Mouse (Mus musculus) ES-E14 (cell line): ENCODE measurements around the gene Gsdma. TPM values are rescaled to one million over a fixed set of nuclear protein-coding genes. Genes with fewer than 3 reads are reported as not detected.

Experiments used
- DNase-seq: peaks from one replicate; pipeline ENCODE4 v3.0.0-alpha.2; 2013; ENCODE audit warnings: low read depth, low spot score
- H3K27ac ChIP-seq: 2 replicates; pipeline ENCODE4 v1.5.1; 2012; ENCODE audit warnings: low read depth, mild to moderate bottlenecking, low read length, moderate library complexity, mixed read lengths; ENCODE audit not compliant: poor library complexity, insufficient read depth, severe bottlenecking
- H3K36me3 ChIP-seq: 2 replicates; pipeline ENCODE4 v1.6.1; 2012; ENCODE audit warnings: mild to moderate bottlenecking, low read length, moderate library complexity, mixed read lengths; ENCODE audit not compliant: control insufficient read depth, poor library complexity, insufficient read depth, severe bottlenecking
- H3K4me1 ChIP-seq, 2 experiments: fragments of 150-350 bp in 1 of 2; sonication (generic) in 1 of 2; 2 replicates each; pipeline ENCODE4 v1.6.1; 2012; ENCODE audit warnings: low read length in 2 of 2, mild to moderate bottlenecking in 1 of 2, mixed read lengths in 1 of 2; ENCODE audit not compliant: control insufficient read depth in 2 of 2, insufficient read depth in 2 of 2, poor library complexity in 1 of 2
- H3K4me3 ChIP-seq, 2 experiments: fragments of 150-350 bp in 1 of 2; sonication (generic) in 1 of 2; 2 replicates each; pipeline ENCODE4 v1.5.1; 2012; ENCODE audit warnings: low read length in 2 of 2, low read depth in 1 of 2, mild to moderate bottlenecking in 1 of 2, mixed read lengths in 1 of 2; ENCODE audit not compliant: insufficient read depth in 1 of 2, poor library complexity in 1 of 2, severe bottlenecking in 1 of 2
- H3K9ac ChIP-seq: 2 replicates; pipeline ENCODE4 v1.6.1; 2012; ENCODE audit warnings: low read depth, mild to moderate bottlenecking, low read length, mixed read lengths; ENCODE audit not compliant: poor library complexity, insufficient read depth, severe bottlenecking
- H3K9me3 ChIP-seq: fragments of 150-350 bp; sonication (generic); 2 replicates; pipeline ENCODE4 v1.6.1; 2012; ENCODE audit warnings: low read depth, mild to moderate bottlenecking, low read length; ENCODE audit not compliant: control insufficient read depth, insufficient read depth
- CHD2 ChIP-seq: IDR thresholded peaks from 2 replicates; pipeline ENCODE4 v1.6.1; 2014; ENCODE audit warnings: mild to moderate bottlenecking, low read depth, low read length, inconsistent platforms
- HCFC1 ChIP-seq: IDR thresholded peaks from 2 replicates; pipeline ENCODE4 v1.6.1; 2012; ENCODE audit warnings: low read length, inconsistent platforms, borderline replicate concordance; ENCODE audit not compliant: insufficient read depth
- MAFK ChIP-seq: IDR thresholded peaks from 2 replicates; pipeline ENCODE4 v1.6.1; 2014; ENCODE audit warnings: mild to moderate bottlenecking, low read depth, low read length, inconsistent platforms; ENCODE audit not compliant: insufficient read depth
- ZC3H11A ChIP-seq: IDR thresholded peaks from 2 replicates; pipeline ENCODE4 v1.6.1; 2012; ENCODE audit warnings: low read depth, mild to moderate bottlenecking, inconsistent platforms, low read length, borderline replicate concordance
- ZNF384 ChIP-seq: IDR thresholded peaks from 2 replicates; pipeline ENCODE4 v1.6.1; 2012; ENCODE audit warnings: low read depth, low read length, inconsistent platforms
- in situ Hi-C, 2 experiments: fragments of 600-800 bp; cut with MboI; formaldehyde crosslinking; loops; one replicate each; pipeline ENCODE4 v1.15.1; 2025; ENCODE audit warnings: low sequenced_read_pairs in 2 of 2, inconsistent platforms in 1 of 2; ENCODE audit not compliant: unreplicated experiment in 2 of 2
- total RNA-seq: library from RNA; depleted of rRNA; stranded (reverse); fragments of 300-350 nt; gene quantifications from 2 replicates; pipeline ENCODE4 v1.2.3, GENCODE M21; 2012

The Gsdma gene
- total RNA-seq, 1 experiment, result 0.40 TPM

- Histone ChIP-seq H3K4me3 (no peak overlapping the region), H3K9ac (no peak overlapping the region), H3K9me3 (no peaks in the 10 kb centered on the region), H3K27ac (no peak overlapping the region), H3K4me1 (peaks cover 4 to 16% of the 10 kb centered on the region in 2 experiments; a peak in 1 of 4 replicates), H3K36me3 (peaks cover 39% of the 10 kb centered on the region)
- in situ Hi-C loops, result no loop called here
- DNase-seq, result no peak
- no peak for TF ChIP-seq CHD2
Observed at GRCm38 (mm10) chr11:98696454-98697216, 32.5 kb downstream of the Gsdma start.

GRCm38 (mm10) chr11:98697225-98697624 is 33.1 kb downstream of the Gsdma start:
- Histone ChIP-seq H3K9ac (no peak overlapping the region), H3K9me3 (no peaks in the 10 kb centered on the region), H3K4me3 (no peak overlapping the region), H3K27ac (no peak overlapping the region), H3K4me1 (peaks cover 4 to 16% of the 10 kb centered on the region in 2 experiments; a peak in 1 of 4 replicates), H3K36me3 (peaks cover 33% of the 10 kb centered on the region)
- in situ Hi-C loops, result no loop called here
- TF ChIP-seq ZC3H11A (no peak), HCFC1 (no peak), MAFK (no peak), CHD2 (no peak), ZNF384 (no peak)
- DNase-seq, result no peak

GRCm38 (mm10) chr11:98698849-98699640 is 34.9 kb downstream of the Gsdma start:
- H3K36me3 ChIP-seq, result peaks cover 18% of the 10 kb centered on the region
- peaks cover 2 to 8% of the 10 kb centered on the region in 2 experiments; a peak in 1 of 4 replicates for H3K4me1 ChIP-seq
- in situ Hi-C loops, result no loop called here
- H3K9me3 ChIP-seq, result no peaks in the 10 kb centered on the region
- no peak overlapping the region for H3K9ac ChIP-seq
- DNase-seq, result no peak
- no peak overlapping the region for H3K4me3 ChIP-seq
- no peak overlapping the region for H3K27ac ChIP-seq
- TF ChIP-seq MAFK (no peak), ZNF384 (no peak), CHD2 (no peak), HCFC1 (no peak), ZC3H11A (no peak)

GRCm38 (mm10) chr11:98699911-98700310 is 35.8 kb downstream of the Gsdma start:
- TF ChIP-seq HCFC1 (no peak), CHD2 (no peak), ZC3H11A (peak; percentile 44; the same call in 1 of the 2 replicates), ZNF384 (no peak), MAFK (no peak)
- Histone ChIP-seq H3K9ac (no peak overlapping the region), H3K9me3 (no peaks in the 10 kb centered on the region), H3K4me3 (no peak overlapping the region), H3K36me3 (peaks cover 14% of the 10 kb centered on the region), H3K27ac (no peak overlapping the region), H3K4me1 (peaks cover 2 to 8% of the 10 kb centered on the region in 2 experiments; a peak in 1 of 4 replicates)
- DNase-seq, result peak; percentile 54
- in situ Hi-C loops, result no loop called here
